Mouse (Mus musculus) lung, adult 18-20 months (tissue): ENCODE results near the gene Ofcc1.

Experiments
- DNase-seq, 2 experiments: peaks; one replicate each; pipeline ENCODE4 v3.0.0; 2022; ENCODE audit warnings: mixed read lengths in 2 of 2

The Ofcc1 gene

GRCm38 (mm10) chr13:40236356-40236755 is 124.9 kb downstream of the Ofcc1 start:
- no peak for DNase-seq

DNA sequence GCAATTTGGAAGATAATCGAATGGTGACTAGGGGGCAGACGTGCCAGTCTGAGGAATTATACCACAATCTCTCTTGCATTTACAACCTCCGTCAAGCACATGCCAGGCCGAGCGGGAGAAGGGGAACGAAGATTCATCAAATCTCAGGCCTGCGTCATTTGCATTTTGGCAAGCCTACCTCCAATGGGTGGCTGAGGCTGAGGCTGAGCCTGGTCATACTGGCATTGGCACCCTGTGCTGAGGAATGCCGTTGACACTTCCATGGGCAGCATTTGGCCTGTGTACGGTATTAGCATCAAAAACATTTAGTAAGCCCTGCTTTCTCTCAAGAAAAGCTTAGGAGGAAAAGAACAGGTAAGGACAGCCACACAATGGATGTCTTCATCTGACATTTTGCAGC is 152.9 kb downstream of the Ofcc1 start:
- no peak for DNase-seq

GRCm38 (mm10) chr13:40181786-40182185 is 179.5 kb downstream of the Ofcc1 start:
- no peak for DNase-seq

DNA sequence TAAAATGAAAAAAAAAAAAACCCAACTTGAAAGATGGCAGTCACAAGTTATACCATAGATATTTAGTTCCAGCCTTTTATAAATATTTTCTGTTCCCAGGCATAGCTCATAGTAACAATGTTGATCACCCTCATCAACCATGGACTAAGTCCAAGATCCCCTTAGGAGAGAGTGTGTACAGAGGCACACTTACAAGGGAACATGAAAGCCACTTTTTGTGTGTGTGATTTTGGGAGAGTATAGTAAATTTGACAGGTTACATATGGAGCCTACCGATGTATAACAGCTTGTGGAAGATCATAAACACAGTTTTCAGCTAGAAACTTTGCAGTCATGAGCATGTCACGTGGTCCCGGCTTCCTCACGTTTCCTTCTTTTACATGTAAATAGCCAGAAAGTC is 189.5 kb downstream of the Ofcc1 start:
- no peak for DNase-seq

GRCm38 (mm10) chr13:40167871-40168270 is 193.4 kb downstream of the Ofcc1 start:
- no peak for DNase-seq

DNA sequence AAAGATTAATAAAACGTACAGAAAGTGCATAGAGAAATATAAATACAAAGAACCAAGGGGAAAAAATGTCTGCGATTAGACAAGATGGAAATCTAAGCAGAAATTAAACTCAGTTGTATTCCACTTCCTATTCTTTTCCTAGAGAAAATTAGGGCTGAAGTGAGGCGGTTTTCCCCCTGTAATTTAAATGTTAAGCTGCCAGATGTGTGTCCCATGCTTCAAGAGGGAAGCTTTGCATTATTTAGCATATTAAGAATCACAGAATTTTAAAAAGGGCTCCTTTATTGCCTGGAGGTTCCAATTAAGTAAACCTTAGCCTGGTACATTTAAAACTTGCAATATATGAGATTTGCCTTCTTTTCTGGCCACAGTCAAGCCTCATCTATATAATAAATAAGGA is 205.8 kb downstream of the Ofcc1 start:
- no peak for DNase-seq

DNA sequence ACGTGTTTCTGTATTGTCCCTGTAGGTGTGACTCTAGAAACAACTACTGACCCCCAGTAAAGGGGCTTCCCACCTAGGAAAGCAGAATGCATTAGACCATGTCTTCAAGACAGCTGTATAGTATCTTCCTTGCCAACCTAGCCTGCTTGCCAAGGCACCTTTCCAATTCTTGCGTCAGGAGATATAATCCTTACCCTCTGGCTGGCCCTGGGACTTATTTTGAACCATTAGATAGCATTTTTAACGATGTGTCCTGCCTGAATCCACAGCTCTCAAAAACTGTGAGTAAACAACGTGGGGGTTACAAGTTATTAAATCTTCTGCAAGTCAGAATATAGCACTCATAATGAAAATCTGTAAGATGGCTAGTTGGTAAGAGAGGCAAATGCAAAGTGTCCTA is 221.3 kb downstream of the Ofcc1 start:
- no peak for DNase-seq

GRCm38 (mm10) chr13:40136096-40136495 is 225.2 kb downstream of the Ofcc1 start:
- no peak for DNase-seq

DNA sequence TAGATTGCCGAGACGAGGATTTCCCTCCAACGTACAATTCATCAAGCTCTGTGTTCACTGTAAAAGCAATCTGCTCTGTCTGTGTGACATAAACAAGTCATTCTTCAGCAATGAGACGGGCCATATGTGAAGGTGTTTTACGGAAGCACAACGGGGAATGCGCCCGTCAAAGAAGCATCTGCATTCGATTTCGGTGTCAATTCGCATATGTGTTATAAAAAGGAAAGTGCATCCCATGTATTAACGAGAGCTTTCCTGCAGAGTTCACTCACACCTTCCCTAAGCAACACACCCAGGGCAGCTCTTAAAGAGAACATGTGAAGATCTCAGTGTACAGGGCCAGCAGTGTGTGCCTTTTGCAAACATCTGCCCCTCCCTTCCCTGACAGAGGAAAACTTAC is 225.6 kb downstream of the Ofcc1 start:
- no peak for DNase-seq

- no peak for DNase-seq
Measured at GRCm38 (mm10) chr13:40123868-40124267, 237.4 kb downstream of the Ofcc1 start.

GRCm38 (mm10) chr13:40112336-40112735 is 248.9 kb downstream of the Ofcc1 start:
- no peak for DNase-seq

- DNase-seq = no peak
Measured at GRCm38 (mm10) chr13:40076236-40076635, 285.0 kb downstream of the Ofcc1 start.

GRCm38 (mm10) chr13:40074850-40075416 is 286.3 kb downstream of the Ofcc1 start:
- no peak for DNase-seq

DNA sequence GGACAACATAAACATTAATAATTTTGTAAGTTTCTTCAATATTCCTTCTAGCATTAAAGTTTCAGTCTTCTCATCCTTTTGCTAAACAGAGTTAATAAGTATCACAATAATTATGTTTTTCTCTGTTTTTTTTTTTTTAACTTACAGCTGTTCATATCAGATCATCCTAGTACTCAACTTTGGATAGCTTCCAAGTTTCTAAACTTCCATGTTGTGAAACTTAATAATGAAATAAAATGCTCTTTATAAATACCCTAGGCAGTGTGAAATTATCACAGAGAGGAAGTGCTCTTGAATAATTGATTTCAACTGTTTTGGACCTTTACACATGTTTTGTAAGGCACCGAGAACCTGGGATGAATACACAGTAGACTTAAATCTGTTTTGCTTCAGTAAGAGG is 291.2 kb downstream of the Ofcc1 start:
- no peak for DNase-seq

GRCm38 (mm10) chr13:40061281-40061680 is 300.0 kb downstream of the Ofcc1 start:
- no peak for DNase-seq

GRCm38 (mm10) chr13:40037881-40038280 is 323.4 kb downstream of the Ofcc1 start:
- no peak for DNase-seq

- no peak for DNase-seq
Measured at GRCm38 (mm10) chr13:40036981-40037765, 324.1 kb downstream of the Ofcc1 start.

DNA sequence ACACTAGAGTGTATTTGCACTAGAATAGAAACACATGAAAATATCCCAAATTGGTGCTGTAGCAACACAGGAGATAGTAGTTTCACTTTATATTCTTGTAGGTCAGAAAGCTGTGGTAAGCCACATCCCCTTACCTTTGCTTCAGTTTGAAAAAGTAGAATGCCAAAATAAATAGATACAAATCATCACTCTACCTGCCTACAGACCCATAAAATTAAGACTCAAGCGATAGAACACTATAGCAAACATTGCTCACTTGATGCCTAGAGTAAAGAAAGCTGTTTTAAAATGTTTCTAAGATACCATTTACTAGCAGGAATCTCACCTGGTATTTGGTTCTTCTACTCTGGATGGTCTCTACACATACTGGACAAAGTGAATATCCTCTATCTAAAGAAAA is 331.8 kb downstream of the Ofcc1 start:
- no peak for DNase-seq

DNA sequence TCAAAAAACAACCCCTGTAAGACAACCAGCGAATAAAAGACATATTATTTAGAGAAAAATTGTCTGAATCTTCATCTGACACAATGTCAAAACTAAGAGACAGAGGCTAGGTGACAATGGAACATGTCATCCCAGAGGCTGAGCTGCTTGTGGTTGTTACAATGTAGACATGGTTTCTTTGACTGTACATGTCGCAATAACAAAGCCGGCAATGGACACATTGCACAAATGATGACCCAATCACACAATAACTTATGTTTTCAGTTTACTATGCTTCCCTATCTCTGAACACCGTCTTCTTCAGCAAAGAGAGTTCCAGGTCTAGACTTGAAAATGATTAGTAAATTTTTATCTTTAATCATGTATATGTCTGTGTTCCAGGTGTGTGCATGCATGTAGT is 332.4 kb downstream of the Ofcc1 start:
- no peak for DNase-seq

DNA sequence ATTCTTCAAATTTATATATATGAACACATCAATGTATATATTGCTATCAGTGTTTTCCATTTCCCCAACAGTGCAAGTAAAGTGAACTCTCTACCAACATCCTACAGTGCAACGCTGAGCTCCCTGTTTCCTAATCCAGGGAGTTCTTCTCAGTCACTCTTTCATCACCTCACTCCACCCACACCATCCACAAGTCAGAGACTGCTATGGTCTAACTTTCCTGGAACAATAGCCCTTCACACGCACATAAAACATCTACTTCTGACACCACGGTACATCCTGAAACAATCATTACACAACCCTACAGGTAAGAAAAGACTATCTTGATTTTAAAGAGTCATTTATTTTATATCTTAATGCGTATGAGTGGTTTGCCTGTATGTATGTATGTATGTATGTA is 335.4 kb downstream of the Ofcc1 start:
- DNase-seq = no peak

- no peak for DNase-seq
Measured at GRCm38 (mm10) chr13:40023201-40023777, 338.0 kb downstream of the Ofcc1 start.

DNA sequence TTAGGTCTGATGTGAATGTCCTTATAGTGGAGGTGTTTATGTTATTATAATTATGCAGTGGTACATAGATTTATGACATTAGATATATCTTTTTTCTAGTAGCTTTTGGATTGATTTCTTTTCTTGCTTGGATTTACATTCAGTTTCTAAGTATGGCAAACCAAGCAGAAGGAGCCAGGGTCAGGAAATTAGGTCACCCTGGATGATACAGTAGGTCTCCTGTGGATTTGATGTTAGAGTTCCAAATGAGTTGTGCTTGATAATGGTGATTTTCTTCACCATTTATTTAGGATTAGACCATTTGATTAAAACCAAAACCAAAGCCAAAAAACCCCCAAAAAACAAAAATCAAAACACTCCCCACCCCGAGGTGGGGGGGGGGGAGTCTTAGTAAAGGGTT is 338.6 kb downstream of the Ofcc1 start:
- no peak for DNase-seq

DNA sequence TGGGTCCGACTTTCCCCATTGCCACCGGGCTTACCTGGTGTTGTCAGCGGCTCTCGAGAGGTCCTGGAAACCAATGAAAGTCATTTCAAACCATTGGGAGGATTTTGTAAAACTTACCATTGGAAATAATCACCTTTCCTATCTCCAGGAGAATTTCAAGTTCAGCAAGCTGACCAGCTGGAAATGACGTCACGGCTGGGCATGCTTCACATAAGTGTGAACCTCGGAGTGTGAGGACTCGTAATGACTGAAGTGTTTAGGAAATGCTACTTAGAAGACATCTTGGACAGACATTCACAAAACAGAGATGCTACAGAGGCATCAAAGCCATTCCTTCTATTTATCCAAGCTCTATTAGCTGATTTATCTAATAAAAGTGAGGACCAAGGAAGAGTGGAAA is 361.0 kb downstream of the Ofcc1 start:
- DNase-seq = no peak

DNA sequence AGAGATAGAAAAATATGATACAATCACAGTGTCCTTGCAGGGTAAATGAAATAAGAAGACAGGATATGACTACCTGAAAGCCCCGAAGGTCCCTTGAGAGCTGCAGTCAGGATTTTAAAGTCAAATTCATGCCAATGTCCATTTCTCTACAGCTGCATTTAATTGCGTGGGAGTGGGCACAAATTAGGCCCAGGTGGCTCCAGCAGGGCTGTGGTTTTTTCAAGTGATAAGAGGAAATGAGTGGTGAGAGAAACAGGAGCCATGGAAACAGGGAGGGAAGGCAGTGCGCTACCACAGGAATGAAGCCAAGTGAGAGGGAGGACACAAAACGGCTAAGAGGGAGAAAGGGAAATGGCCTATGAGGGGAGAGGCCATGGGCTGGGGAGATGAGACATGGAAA is 363.3 kb downstream of the Ofcc1 start:
- no peak for DNase-seq
